Mouse (Mus musculus) cerebellum, postnatal 10 days (tissue): ENCODE data around the gene Ckm.

Source experiments
- DNase-seq, 2 experiments: peaks; one replicate each; pipeline ENCODE4 v3.0.0; 2021; ENCODE audit warnings: mixed read lengths in 2 of 2

Gene Ckm

GRCm38 (mm10) chr7:19388699-19389413 lies 15.7 kb upstream of the Ckm start:
- DNase-seq: peak; percentile 44 to 55

GRCm38 (mm10) chr7:19394484-19394883 lies 10.1 kb upstream of the Ckm start:
- DNase-seq: no peak

- no peak for DNase-seq
Measured at GRCm38 (mm10) chr7:19399496-19400280, 4.9 kb upstream of the Ckm start.

GRCm38 (mm10) chr7:19400946-19401345 lies 3.6 kb upstream of the Ckm start:
- no peak for DNase-seq

- DNase-seq: no peak
Measured at GRCm38 (mm10) chr7:19402535-19403112, 2.0 kb upstream of the Ckm start.

- peak in 1 of 2 experiments; percentile 53 for DNase-seq
Measured at GRCm38 (mm10) chr7:19403731-19404296, 762 bp upstream of the Ckm start, which contains the start of gene Klc3. Gene Klc3, minus strand, starts transcription at chr7:19404104.

- peak; percentile 89 to 93 for DNase-seq
Measured at GRCm38 (mm10) chr7:19405417-19405816, 841 bp downstream of the Ckm start.

- DNase-seq: no peak
Measured at GRCm38 (mm10) chr7:19409753-19410152, 5.2 kb downstream of the Ckm start.

- no peak for DNase-seq
Measured at GRCm38 (mm10) chr7:19410766-19411344, 6.3 kb downstream of the Ckm start.

- DNase-seq: no peak
Measured at GRCm38 (mm10) chr7:19411783-19412182, 7.2 kb downstream of the Ckm start.

GRCm38 (mm10) chr7:19413525-19413924 lies 8.9 kb downstream of the Ckm start:
- no peak for DNase-seq

- no peak for DNase-seq
Measured at GRCm38 (mm10) chr7:19416590-19416989, 12.0 kb downstream of the Ckm start.

- DNase-seq: no peak
Measured at GRCm38 (mm10) chr7:19420121-19420520, 15.5 kb downstream of the Ckm start.

GRCm38 (mm10) chr7:19420821-19421636 lies 16.5 kb downstream of the Ckm start:
- peak; percentile 96 for DNase-seq

- no peak for DNase-seq
Measured at GRCm38 (mm10) chr7:19423083-19423482, 18.5 kb downstream of the Ckm start.

- DNase-seq: no peak
Measured at GRCm38 (mm10) chr7:19424051-19424450, 19.5 kb downstream of the Ckm start.

- no peak for DNase-seq
Measured at GRCm38 (mm10) chr7:19426349-19426748, 21.8 kb downstream of the Ckm start.

- no peak for DNase-seq
Measured at GRCm38 (mm10) chr7:19426888-19427287, 22.3 kb downstream of the Ckm start.

GRCm38 (mm10) chr7:19427999-19428650 lies 23.5 kb downstream of the Ckm start:
- DNase-seq: peak; percentile 55 to 63

- peak; percentile 83 to 86 for DNase-seq
Measured at GRCm38 (mm10) chr7:19429726-19430125, 25.1 kb downstream of the Ckm start.

GRCm38 (mm10) chr7:19430402-19430801 lies 25.8 kb downstream of the Ckm start:
- DNase-seq: no peak

GRCm38 (mm10) chr7:19432475-19432874 lies 27.9 kb downstream of the Ckm start:
- DNase-seq: no peak
